Mouse (Mus musculus): ENCODE measurements around the gene Ankrd37. TPM values are rescaled to one million over a fixed set of nuclear protein-coding genes. Genes with fewer than 3 reads are reported as not detected.

Gene Ankrd37
- polyA plus RNA-seq, 1 experiment = 5.5 TPM

GRCm38 (mm10) chr8:45986665-45987064, 18.8 kb downstream of the Ankrd37 start:
- H3K79me2 ChIP-seq (ENCODE audit: control insufficient read depth, insufficient read depth) = no peaks in the 10 kb centered on the region
- H3K4me2 ChIP-seq (ENCODE audit: low read depth) = no peak overlapping the region
- no peak overlapping the region for H3ac ChIP-seq (ENCODE audit: control insufficient read depth, insufficient read length)
- peaks cover 33% of the 10 kb centered on the region for H3K36me3 ChIP-seq (ENCODE audit: control insufficient read depth, insufficient read depth)
- H3K27me3 ChIP-seq (ENCODE audit: control insufficient read depth, insufficient read depth, insufficient read length) = no peaks in the 10 kb centered on the region
- TF ChIP-seq CEBPB (IDR thresholded peaks at IDR 0.05; ENCODE audit: insufficient read depth, poor library complexity, severe bottlenecking) = no peak
- no peak for TF ChIP-seq MYOD1 (IDR thresholded peaks at IDR 0.05; ENCODE audit: control insufficient read depth in 1 of 3, insufficient read length in 2 of 3, low read depth in 2 of 3)
- TF ChIP-seq POLR2A (IDR thresholded peaks at IDR 0.05; ENCODE audit: insufficient read length, low read depth) = no peak
- no peak for TF ChIP-seq USF1 (IDR thresholded peaks at IDR 0.05; ENCODE audit: low read depth)
- TF ChIP-seq TCF3 (IDR thresholded peaks at IDR 0.05; ENCODE audit: insufficient read length, low read depth) = no peak
- no peak for TF ChIP-seq E2F4 (IDR thresholded peaks at IDR 0.05; ENCODE audit: insufficient read depth)
- TF ChIP-seq POLR2AphosphoS2 (IDR thresholded peaks at IDR 0.05; ENCODE audit: insufficient read length, low read depth) = no peak
- no peak for TF ChIP-seq TCF12 (IDR thresholded peaks at IDR 0.05; ENCODE audit: insufficient read depth, poor library complexity, severe bottlenecking)
- no peak for TF ChIP-seq SRF (IDR thresholded peaks at IDR 0.05; ENCODE audit: control insufficient read depth, insufficient read length, low read depth)
- TF ChIP-seq MAX (IDR thresholded peaks at IDR 0.05; ENCODE audit: low read depth) = no peak
- no peak for TF ChIP-seq REST (IDR thresholded peaks at IDR 0.05; ENCODE audit: insufficient read depth, insufficient read length)
- TF ChIP-seq MYOG (IDR thresholded peaks at IDR 0.05; ENCODE audit: control insufficient read depth in 1 of 3, insufficient read depth in 1 of 3, insufficient read length in 2 of 3, low read depth in 2 of 3) = no peak
- no peak overlapping the region for H3K4me3 ChIP-seq

GRCm38 (mm10) chr8:45975837-45976468, 29.6 kb downstream of the Ankrd37 start:
- no peaks in the 10 kb centered on the region for H3K36me3 ChIP-seq (ENCODE audit: control insufficient read depth, insufficient read depth)
- H3ac ChIP-seq (ENCODE audit: control insufficient read depth, insufficient read length) = no peak overlapping the region
- TF ChIP-seq REST (IDR thresholded peaks at IDR 0.05; ENCODE audit: insufficient read depth, insufficient read length) (no peak), POLR2A (IDR thresholded peaks at IDR 0.05; ENCODE audit: insufficient read length, low read depth) (no peak), MAX (IDR thresholded peaks at IDR 0.05; ENCODE audit: low read depth) (no peak), USF1 (IDR thresholded peaks at IDR 0.05; ENCODE audit: low read depth) (no peak), SRF (IDR thresholded peaks at IDR 0.05; ENCODE audit: control insufficient read depth, insufficient read length, low read depth) (no peak), TCF12 (IDR thresholded peaks at IDR 0.05; ENCODE audit: insufficient read depth, poor library complexity, severe bottlenecking) (no peak), POLR2AphosphoS2 (IDR thresholded peaks at IDR 0.05; ENCODE audit: insufficient read length, low read depth) (no peak), TCF3 (IDR thresholded peaks at IDR 0.05; ENCODE audit: insufficient read length, low read depth) (no peak), E2F4 (IDR thresholded peaks at IDR 0.05; ENCODE audit: insufficient read depth) (no peak), CEBPB (IDR thresholded peaks at IDR 0.05; ENCODE audit: insufficient read depth, poor library complexity, severe bottlenecking) (no peak), MYOD1 (IDR thresholded peaks at IDR 0.05; ENCODE audit: control insufficient read depth in 1 of 3, insufficient read length in 2 of 3, low read depth in 2 of 3) (no peak), MYOG (IDR thresholded peaks at IDR 0.05; ENCODE audit: control insufficient read depth in 1 of 3, insufficient read depth in 1 of 3, insufficient read length in 2 of 3, low read depth in 2 of 3) (no peak)
- H3K27me3 ChIP-seq (ENCODE audit: control insufficient read depth, insufficient read depth, insufficient read length) = no peaks in the 10 kb centered on the region
- peaks cover 16% of the 10 kb centered on the region for H3K79me2 ChIP-seq (ENCODE audit: control insufficient read depth, insufficient read depth)
- H3K4me3 ChIP-seq = peak overlapping the region; percentile 71
- H3K4me2 ChIP-seq (ENCODE audit: low read depth) = peak overlapping the region; percentile 99

GRCm38 (mm10) chr8:45975126-45975836, 30.2 kb downstream of the Ankrd37 start, which contains the start of the genes 1700029J07Rik and Ufsp2:
TSS of gene 1700029J07Rik (minus strand) at chr8:45975252.
TSS of gene Ufsp2 (plus strand) at chr8:45975528.
- Histone ChIP-seq H3K36me3 (ENCODE audit: control insufficient read depth, insufficient read depth) (no peaks in the 10 kb centered on the region), H3K27me3 (ENCODE audit: control insufficient read depth, insufficient read depth, insufficient read length) (no peaks in the 10 kb centered on the region), H3K4me2 (ENCODE audit: low read depth) (peak within 1 kb of the TSS; percentile 99), H3K79me2 (ENCODE audit: control insufficient read depth, insufficient read depth) (peaks cover 16% of the 10 kb centered on the region), H3K4me3 (peak within 1 kb of the TSS; percentile 71), H3ac (ENCODE audit: control insufficient read depth, insufficient read length) (peak within 1 kb of the TSS; percentile 3)
- TF ChIP-seq CEBPB (IDR thresholded peaks at IDR 0.05; ENCODE audit: insufficient read depth, poor library complexity, severe bottlenecking) = no peak
- peak; percentile 66 for TF ChIP-seq POLR2A (IDR thresholded peaks at IDR 0.05; ENCODE audit: insufficient read length, low read depth)
- TF ChIP-seq TCF3 (IDR thresholded peaks at IDR 0.05; ENCODE audit: insufficient read length, low read depth) = no peak
- peak; percentile 6 for TF ChIP-seq MAX (IDR thresholded peaks at IDR 0.05; ENCODE audit: low read depth)
- TF ChIP-seq POLR2AphosphoS2 (IDR thresholded peaks at IDR 0.05; ENCODE audit: insufficient read length, low read depth) = peak; percentile 88
- TF ChIP-seq E2F4 (IDR thresholded peaks at IDR 0.05; ENCODE audit: insufficient read depth) = peak; percentile 26
- TF ChIP-seq MYOG (IDR thresholded peaks at IDR 0.05; ENCODE audit: control insufficient read depth in 1 of 3, insufficient read depth in 1 of 3, insufficient read length in 2 of 3, low read depth in 2 of 3) = peak in 1 of 3 experiments; percentile 48
- peak; percentile 27 for TF ChIP-seq SRF (IDR thresholded peaks at IDR 0.05; ENCODE audit: control insufficient read depth, insufficient read length, low read depth)
- TF ChIP-seq USF1 (IDR thresholded peaks at IDR 0.05; ENCODE audit: low read depth) = no peak
- no peak for TF ChIP-seq REST (IDR thresholded peaks at IDR 0.05; ENCODE audit: insufficient read depth, insufficient read length)
- no peak for TF ChIP-seq TCF12 (IDR thresholded peaks at IDR 0.05; ENCODE audit: insufficient read depth, poor library complexity, severe bottlenecking)
- TF ChIP-seq MYOD1 (IDR thresholded peaks at IDR 0.05; ENCODE audit: control insufficient read depth in 1 of 3, insufficient read length in 2 of 3, low read depth in 2 of 3) = peak in 1 of 3 experiments; percentile 32

- Histone ChIP-seq H3K4me3 (peak overlapping the region; percentile 71), H3K4me2 (ENCODE audit: low read depth) (peak overlapping the region; percentile 99), H3K79me2 (ENCODE audit: control insufficient read depth, insufficient read depth) (peaks cover 16% of the 10 kb centered on the region), H3K36me3 (ENCODE audit: control insufficient read depth, insufficient read depth) (no peaks in the 10 kb centered on the region), H3K27me3 (ENCODE audit: control insufficient read depth, insufficient read depth, insufficient read length) (no peaks in the 10 kb centered on the region), H3ac (ENCODE audit: control insufficient read depth, insufficient read length) (no peak overlapping the region)
- TF ChIP-seq SRF (IDR thresholded peaks at IDR 0.05; ENCODE audit: control insufficient read depth, insufficient read length, low read depth) (no peak), MAX (IDR thresholded peaks at IDR 0.05; ENCODE audit: low read depth) (no peak), POLR2AphosphoS2 (IDR thresholded peaks at IDR 0.05; ENCODE audit: insufficient read length, low read depth) (no peak), MYOG (IDR thresholded peaks at IDR 0.05; ENCODE audit: control insufficient read depth in 1 of 3, insufficient read depth in 1 of 3, insufficient read length in 2 of 3, low read depth in 2 of 3) (no peak), MYOD1 (IDR thresholded peaks at IDR 0.05; ENCODE audit: control insufficient read depth in 1 of 3, insufficient read length in 2 of 3, low read depth in 2 of 3) (no peak), CEBPB (IDR thresholded peaks at IDR 0.05; ENCODE audit: insufficient read depth, poor library complexity, severe bottlenecking) (no peak), TCF3 (IDR thresholded peaks at IDR 0.05; ENCODE audit: insufficient read length, low read depth) (no peak), TCF12 (IDR thresholded peaks at IDR 0.05; ENCODE audit: insufficient read depth, poor library complexity, severe bottlenecking) (no peak), REST (IDR thresholded peaks at IDR 0.05; ENCODE audit: insufficient read depth, insufficient read length) (no peak), E2F4 (IDR thresholded peaks at IDR 0.05; ENCODE audit: insufficient read depth) (no peak), USF1 (IDR thresholded peaks at IDR 0.05; ENCODE audit: low read depth) (no peak), POLR2A (IDR thresholded peaks at IDR 0.05; ENCODE audit: insufficient read length, low read depth) (no peak)
Measured at GRCm38 (mm10) chr8:45973988-45974505, 31.5 kb downstream of the Ankrd37 start.

All from myocyte (in vitro differentiated cells).